Mouse (Mus musculus) embryonic facial prominence, embryonic 14.5 days (tissue): ENCODE measurements around the gene Vmn2r31. TPM values are rescaled to one million over a fixed set of nuclear protein-coding genes. Genes with fewer than 3 reads are reported as not detected.
A peak's percentile ranks its signal among the peaks of the same experiment; 100 is the strongest.
"Not testable (repeated sequence)": the region's sequence is repeated elsewhere in the genome, so short reads cannot be mapped to it uniquely, and the experiment has no call there.

Experiments used
- ATAC-seq: fragments of 200-750 bp; cut with Nextera tagmentation; 2 replicates; pipeline ENCODE4 v1.8.0; 2017; ENCODE audit warnings: low read depth, moderate number of reproducible peaks, moderate TSS enrichment
- DNase-seq: peaks from one replicate; pipeline ENCODE4 v3.0.0-alpha.2; 2015; ENCODE audit warnings: low spot score
- H3K27ac ChIP-seq: fragments of 300-500 bp; sonication (generic); replicated peaks from 2 replicates; pipeline ENCODE4 v1.5.1; 2014; ENCODE audit warnings: low read depth, mild to moderate bottlenecking, low read length, moderate library complexity
- H3K27me3 ChIP-seq: fragments of 300-500 bp; sonication (generic); replicated peaks from 2 replicates; pipeline ENCODE4 v1.6.1; 2014; ENCODE audit warnings: low read length; ENCODE audit not compliant: control insufficient read depth, insufficient read depth
- H3K36me3 ChIP-seq: fragments of 300-500 bp; sonication (generic); 2 replicates; pipeline ENCODE4 v1.6.1; 2014; ENCODE audit warnings: low read length, mixed read lengths; ENCODE audit not compliant: control insufficient read depth, insufficient read depth
- H3K4me1 ChIP-seq: fragments of 300-500 bp; sonication (generic); 2 replicates; pipeline ENCODE4 v1.6.1; 2014; ENCODE audit warnings: antibody characterized with exemption, low read length; ENCODE audit not compliant: control insufficient read depth, insufficient read depth
- H3K4me2 ChIP-seq: fragments of 300-500 bp; sonication (generic); 2 replicates; pipeline ENCODE4 v1.6.1; 2014; ENCODE audit warnings: low read depth, mild to moderate bottlenecking, low read length, moderate library complexity, mixed read lengths
- H3K4me3 ChIP-seq: fragments of 300-500 bp; sonication (generic); 2 replicates; pipeline ENCODE4 v1.5.1; 2014; ENCODE audit warnings: low read depth, mild to moderate bottlenecking, low read length
- H3K9ac ChIP-seq: fragments of 300-500 bp; sonication (generic); 2 replicates; pipeline ENCODE4 v1.6.1; 2014; ENCODE audit warnings: low read depth, mild to moderate bottlenecking, low read length, moderate library complexity, mixed read lengths
- H3K9me3 ChIP-seq: fragments of 300-500 bp; sonication (generic); 2 replicates; pipeline ENCODE4 v1.6.1; 2016; ENCODE audit warnings: low read length; ENCODE audit not compliant: control insufficient read depth
- WGBS: fragments of 180-500 bp; shearing (Covaris S2); extraction: QIAGEN DNeasy Blood & Tissue Kit; methylation state at CpG from one replicate; pipeline ENCODE4 v1.1.7; 2014; 5-methylcytosine and 5-hydroxymethylcytosine counted together
- polyA plus RNA-seq: library from polyadenylated mRNA; unstranded; fragments of >200 nt; fragmentation: Nextera tagmentation; extraction: Ambion mirVana; gene quantifications from 2 replicates; pipeline ENCODE4 v1.2.1, GENCODE M21; 2014

Vmn2r31 gene
- polyA plus RNA-seq: not detected in 2 replicates

DNA sequence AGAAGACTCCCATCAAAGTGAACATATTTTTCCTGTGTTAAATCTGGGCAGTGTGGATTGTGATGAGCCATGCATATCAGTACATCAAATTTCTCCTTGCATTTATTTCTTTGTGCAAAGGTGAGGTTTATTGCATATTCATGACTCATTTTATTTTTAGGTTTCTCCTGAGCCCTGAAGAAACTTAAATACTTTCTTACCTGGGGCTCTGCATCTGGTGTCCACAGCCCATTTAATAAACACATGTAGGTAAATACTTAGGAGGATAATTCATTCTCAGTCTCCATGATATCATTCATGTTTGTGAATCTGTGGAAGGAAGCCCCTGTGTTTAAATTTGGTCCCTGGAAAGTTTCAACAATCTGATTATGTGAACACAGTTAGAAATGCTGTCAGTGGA lies at the start of gene Vmn2r31:
TSS of gene Vmn2r31 (minus strand) at position 101 of the 400 bp plus-strand sequence.
- H3K36me3 ChIP-seq, H3K27me3 ChIP-seq, H3K9ac ChIP-seq, H3K4me1 ChIP-seq, H3K9me3 ChIP-seq, H3K4me2 ChIP-seq, ATAC-seq, H3K4me3 ChIP-seq, DNase-seq, H3K27ac ChIP-seq: not testable (repeated sequence)

DNA sequence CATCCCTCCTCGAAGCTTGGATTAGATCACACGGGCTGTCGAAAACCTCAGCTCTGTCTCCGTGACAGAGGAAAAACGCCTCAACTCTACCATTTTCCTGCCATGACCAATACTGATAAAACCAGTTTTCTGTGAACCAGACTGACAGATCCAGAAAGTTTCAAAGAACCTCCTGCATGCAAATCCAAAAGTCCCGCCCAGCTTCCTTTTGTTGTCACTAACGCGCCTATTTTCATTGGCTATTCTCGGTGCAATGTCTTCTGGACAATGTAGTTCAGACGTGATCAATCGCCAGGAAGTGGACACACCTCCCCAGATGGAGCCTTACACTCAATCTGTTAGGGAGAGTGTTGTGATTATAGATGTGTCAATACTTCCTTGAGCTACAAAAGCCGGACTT lies 25.1 kb downstream of the Vmn2r31 start, which contains the start of gene Gm45783:
TSS of gene Gm45783 (minus strand) at position 143 of the 400 bp plus-strand sequence.
- H3K9me3 ChIP-seq: not testable (repeated sequence)
- 52% methylated on average over 12 of the region's 12 CpGs for WGBS

DNA sequence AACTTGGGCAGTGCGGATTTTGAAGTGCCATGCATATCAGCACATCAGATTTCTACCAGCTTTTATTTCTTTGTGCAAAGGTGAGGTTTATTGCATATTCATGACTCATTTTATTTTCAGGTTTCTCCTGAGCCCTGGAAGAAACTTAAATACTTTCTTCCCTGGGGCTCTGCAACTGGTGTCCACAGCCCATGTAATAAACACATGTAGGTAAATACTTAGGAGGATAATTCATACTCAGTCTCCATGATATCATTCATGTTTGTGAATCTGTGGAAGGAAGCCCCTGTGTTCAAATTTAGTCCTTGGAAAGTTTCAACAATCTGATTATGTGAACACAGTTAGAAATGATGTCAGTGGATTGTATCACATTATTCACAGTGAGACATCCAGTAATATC lies 62.0 kb downstream of the Vmn2r31 start, which contains the start of gene Vmn2r30:
TSS of gene Vmn2r30 (minus strand) at position 101 of the 400 bp plus-strand sequence.
- H3K4me3 ChIP-seq, ATAC-seq, H3K9me3 ChIP-seq, H3K4me1 ChIP-seq, H3K4me2 ChIP-seq, DNase-seq, H3K27ac ChIP-seq, H3K36me3 ChIP-seq, H3K9ac ChIP-seq, H3K27me3 ChIP-seq: not testable (repeated sequence)
- WGBS: no CpG with 5 or more reads among the region's 1 CpGs

More for the DNA sequence above, 25.1 kb downstream of the Vmn2r31 start, which contains the start of gene Gm45783:
- not testable (repeated sequence) for H3K4me3 ChIP-seq, H3K9ac ChIP-seq, H3K36me3 ChIP-seq, H3K27ac ChIP-seq, ATAC-seq, H3K4me1 ChIP-seq, H3K4me2 ChIP-seq, H3K27me3 ChIP-seq
- peak; percentile 0 for DNase-seq

Other genes with a start within 250 kb of the Vmn2r31 start
- gene Zfp418, start 228.4 kb downstream of the Vmn2r31 start, polyA plus RNA-seq: 2.8 TPM in 2 replicates
- 7.2 and 8.7 TPM in 2 replicates for gene Zfp772, start 189.7 kb downstream of the Vmn2r31 start, polyA plus RNA-seq
- gene Vmn2r29, start 152.4 kb downstream of the Vmn2r31 start, polyA plus RNA-seq: 0.97 and 1.1 TPM in 2 replicates
- 3.7 and 5.0 TPM in 2 replicates for gene Gm45844, start 121.4 kb downstream of the Vmn2r31 start, polyA plus RNA-seq
- 49.5 and 50.7 TPM in 2 replicates for gene Clcn4, start 98.9 kb downstream of the Vmn2r31 start, polyA plus RNA-seq
- not detected in 2 replicates for gene Vmn2r30, start 62.1 kb downstream of the Vmn2r31 start, polyA plus RNA-seq
- not detected in 2 replicates for gene Gm45783, start 25.1 kb downstream of the Vmn2r31 start, polyA plus RNA-seq
- not detected in 2 replicates for gene Vmn2r32, start 80.3 kb upstream of the Vmn2r31 start, polyA plus RNA-seq
- gene Vmn2r33, start 167.1 kb upstream of the Vmn2r31 start, polyA plus RNA-seq: not detected in 2 replicates